Comparison of ENCODE assay signal across 1 mouse cellular context in the genomic region with DNA sequence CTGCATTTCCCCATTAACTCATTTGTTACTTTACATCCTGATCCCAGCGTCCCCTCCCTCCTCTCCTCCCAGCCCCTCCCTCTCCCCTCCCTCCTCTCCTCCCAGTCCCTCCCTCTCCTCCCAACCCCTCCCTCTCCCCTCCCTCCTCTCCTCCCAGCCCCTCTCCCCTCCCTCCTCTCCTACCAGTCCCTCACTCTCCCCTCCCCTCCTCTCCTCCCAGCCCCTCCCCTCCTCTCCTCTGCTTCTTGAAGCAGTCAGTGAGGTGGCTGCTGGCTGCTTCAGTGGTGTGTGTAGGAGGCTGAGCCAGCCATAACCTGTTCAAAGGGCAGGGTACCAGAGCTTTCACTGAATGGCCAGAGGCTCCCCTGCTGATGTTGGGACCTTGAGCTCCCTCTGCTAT.
TF ChIP-seq lines count a peak whose summit lies in the region.

No protein-coding gene starts in this region.

TF ChIP-seq in MEL, 35 proteins besides CTCF, POLR2A, EP300 and RAD21:
- TF ChIP-seq KAT2A (conservative IDR thresholded peaks at IDR 0.05; ENCODE audit: low read depth, low read length) (no peak), NELFE (IDR thresholded peaks at IDR 0.05; ENCODE audit: low read depth, low read length) (no peak), MAZ (IDR thresholded peaks at IDR 0.05; ENCODE audit: low read depth, low read length) (peak; percentile 52; the same call in 1 of the 2 replicates), CHD2 (IDR thresholded peaks at IDR 0.05; ENCODE audit: low read length) (no peak), TBP (IDR thresholded peaks at IDR 0.05; ENCODE audit: low read depth, low read length) (no peak), UBTF (IDR thresholded peaks at IDR 0.05; ENCODE audit: borderline replicate concordance, insufficient read depth, low read depth, low read length) (no peak)
